Mouse (Mus musculus): ENCODE results near the gene D3Ertd751e.
A peak's percentile ranks its signal among the peaks of the same experiment; 100 is the strongest.

D3Ertd751e gene

GRCm38 (mm10) chr3:41742278-41742934 is at the start of gene D3Ertd751e, which contains the start of gene Sclt1:
D3Ertd751e (plus strand) TSS chr3:41742611.
Sclt1 (minus strand) TSS chr3:41742514.
- peak; percentile 98 to 99 for DNase-seq

DNA sequence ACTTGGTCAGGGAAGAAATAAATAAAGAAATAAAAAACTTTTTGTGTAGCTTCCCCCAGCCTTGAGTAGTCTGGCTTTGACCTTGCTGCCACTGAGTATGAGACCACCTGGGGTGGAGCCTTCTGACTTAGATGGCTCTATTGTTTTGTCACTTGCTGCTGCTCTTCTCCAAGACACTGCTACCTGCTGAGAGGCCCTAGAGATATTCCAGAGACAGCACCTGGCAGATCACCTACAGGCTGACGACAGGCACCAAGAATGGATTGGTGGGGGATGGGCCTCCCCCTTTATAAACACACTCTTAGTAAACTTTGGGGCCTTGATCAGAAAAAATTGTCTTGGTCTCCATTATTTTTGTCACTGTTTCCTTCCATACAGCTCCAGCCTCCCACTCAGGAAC is 46.7 kb upstream of the D3Ertd751e start:
- no peak for DNase-seq

DNA sequence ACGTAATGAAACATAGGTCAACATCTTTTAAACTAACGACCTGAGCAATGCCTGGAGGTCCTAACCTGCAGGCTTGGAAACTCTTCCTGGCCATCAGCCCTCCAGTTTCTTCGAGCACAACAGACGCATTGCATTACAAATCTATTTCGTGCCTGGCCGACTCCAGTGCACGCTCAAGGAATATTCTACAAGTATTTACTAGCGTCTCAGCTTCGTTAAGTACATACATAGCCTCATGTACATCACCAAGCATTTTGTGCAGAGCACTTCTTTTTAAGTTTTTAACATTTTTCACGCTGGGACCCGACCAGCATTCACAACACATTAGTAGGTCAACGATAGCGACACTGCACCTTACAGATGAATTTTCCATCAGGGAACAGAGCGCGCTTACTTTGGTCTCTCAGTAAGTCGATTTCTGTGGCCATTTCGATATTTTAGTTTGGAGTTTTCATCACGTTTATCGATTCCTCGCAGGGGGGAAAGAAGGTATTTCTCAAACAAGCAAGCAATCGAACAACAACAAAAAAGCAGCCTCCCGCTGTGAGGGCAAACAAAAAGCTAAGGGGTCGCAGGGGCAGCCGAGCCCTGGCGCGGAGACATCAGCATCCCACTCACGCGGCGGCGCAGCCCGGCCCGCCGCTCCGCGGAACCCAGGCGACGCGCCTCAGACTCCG is 672 bp upstream of the D3Ertd751e start:
- peak; percentile 30 to 32 for DNase-seq

GRCm38 (mm10) chr3:41743436-41743835 is 1.0 kb downstream of the D3Ertd751e start:
- peak; percentile 6 to 42 for DNase-seq

GRCm38 (mm10) chr3:41754556-41754955 is 12.1 kb downstream of the D3Ertd751e start:
- DNase-seq: no peak

GRCm38 (mm10) chr3:41762091-41762490 is 19.7 kb downstream of the D3Ertd751e start:
- DNase-seq: no peak

DNA sequence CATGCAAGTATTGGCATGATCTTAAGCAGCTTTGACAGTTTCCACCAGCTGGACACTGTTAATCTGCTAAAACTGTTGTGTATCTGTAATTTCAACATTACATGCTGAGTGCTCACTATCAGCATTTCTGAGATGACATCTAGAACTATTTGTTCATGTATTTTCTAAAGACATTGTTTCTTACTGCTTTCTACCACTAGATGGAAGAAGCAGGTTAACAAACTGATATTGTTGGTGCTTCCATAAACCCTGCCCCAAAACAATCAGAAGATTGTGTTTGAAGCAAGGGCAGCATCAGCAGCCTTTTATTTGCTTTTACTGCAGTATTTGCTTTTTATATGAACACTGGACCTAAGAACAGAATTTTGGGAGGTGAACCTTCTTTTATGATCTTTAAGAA is 70.0 kb downstream of the D3Ertd751e start:
- DNase-seq: no peak
